Mouse (Mus musculus): ENCODE measurements at regions not wholly inside any gene's neighbourhood (a gene's known extent, or its start where the extent isn't known, plus 50 kb on each side); places are given as distances from the start of the nearest gene placed in this dataset.

- TF ChIP-seq CTCF (IDR thresholded peaks at IDR 0.05; ENCODE audit: control insufficient read depth, insufficient read depth, insufficient replicate concordance, low read depth, low read length) (no peak), POLR2A (IDR thresholded peaks at IDR 0.05; ENCODE audit: control insufficient read depth, low read depth, low read length) (no peak)
These were observed 98.1 kb upstream of the Thy1 start for GRCm38 (mm10) chr9:43944816-43945741.

Measured in testis, adult 2 months (tissue).